Mouse (Mus musculus) ovary, adult 18-20 months (tissue): Measurements from ENCODE around the gene Taar8c.

ENCODE experiments used
- DNase-seq: peaks from one replicate; pipeline ENCODE4 v3.0.0; 2022; ENCODE audit warnings: low spot score, mixed read lengths

The Taar8c gene

DNA sequence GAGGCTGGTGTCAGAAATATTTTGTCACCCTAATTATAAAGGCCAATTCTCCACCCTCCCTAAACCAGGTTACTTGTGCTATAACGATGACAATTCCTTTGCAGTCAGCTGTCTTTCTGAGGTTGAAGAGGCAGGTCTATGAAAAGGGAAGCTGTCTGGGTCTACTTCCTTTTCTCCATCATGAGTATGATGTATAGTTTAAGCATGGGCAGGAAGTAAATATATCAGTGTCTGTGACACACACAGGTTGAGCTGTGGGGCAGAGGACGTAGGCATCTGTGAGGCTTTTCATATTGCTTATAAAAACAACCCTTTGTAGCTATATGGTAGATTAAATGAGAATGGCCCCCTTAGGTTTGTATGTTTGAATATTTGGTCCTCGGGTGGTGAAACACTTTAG, 42.7 kb downstream of the Taar8c start:
- no peak for DNase-seq

DNA sequence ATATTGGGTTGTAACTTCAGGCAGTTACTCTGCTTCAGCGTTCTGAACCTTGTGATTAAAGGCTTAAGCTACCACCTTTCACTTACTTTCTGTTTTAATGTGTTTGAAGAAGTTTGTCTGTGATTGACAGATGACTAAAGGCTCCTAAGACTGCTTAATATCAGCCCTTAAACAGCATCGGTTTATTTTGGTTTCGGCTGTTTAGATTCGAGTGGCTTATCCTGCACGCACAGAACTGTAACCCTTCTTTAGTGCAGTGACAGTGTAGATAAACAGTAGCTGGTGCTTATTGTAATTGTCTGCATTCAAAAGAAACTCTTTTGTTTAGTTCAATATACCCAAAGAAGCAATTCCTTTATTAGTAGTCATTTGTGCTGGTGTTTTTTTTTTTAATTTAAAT, 49.7 kb downstream of the Taar8c start:
- no peak for DNase-seq
